Mouse (Mus musculus) ES-Bruce4 (cell line): ENCODE measurements around the gene Tmem62. TPM values are rescaled to one million over a fixed set of nuclear protein-coding genes. Genes with fewer than 3 reads are reported as not detected.

Experiments
- H3K27ac ChIP-seq: 2 replicates; pipeline ENCODE4 v1.5.1; 2012; ENCODE audit warnings: low read length, inconsistent platforms; ENCODE audit not compliant: insufficient read depth
- H3K27me3 ChIP-seq: 2 replicates; pipeline ENCODE4 v1.6.1; 2012; ENCODE audit warnings: mild to moderate bottlenecking, low read length, inconsistent platforms; ENCODE audit not compliant: control insufficient read depth, poor library complexity, insufficient read depth, severe bottlenecking
- H3K36me3 ChIP-seq: 2 replicates; pipeline ENCODE4 v1.6.1; 2012; ENCODE audit warnings: inconsistent platforms, mild to moderate bottlenecking, low read length, moderate library complexity; ENCODE audit not compliant: control insufficient read depth, poor library complexity, insufficient read depth, severe bottlenecking
- H3K4me1 ChIP-seq: one replicate; pipeline ENCODE4 v1.8.1; 2011; ENCODE audit warnings: low read length; ENCODE audit not compliant: control insufficient read depth, insufficient read depth
- H3K4me3 ChIP-seq: 2 replicates; pipeline ENCODE4 v1.5.1; 2011; ENCODE audit warnings: low read depth, mild to moderate bottlenecking, low read length
- H3K9ac ChIP-seq: 2 replicates; pipeline ENCODE4 v1.6.1; 2012; ENCODE audit warnings: low read depth, mild to moderate bottlenecking, inconsistent platforms; ENCODE audit not compliant: poor library complexity, severe bottlenecking
- H3K9me3 ChIP-seq: replicated peaks from 2 replicates; pipeline ENCODE4 v1.6.1; 2012; ENCODE audit warnings: mild to moderate bottlenecking, low read length, inconsistent platforms; ENCODE audit not compliant: control insufficient read depth, poor library complexity, insufficient read depth, severe bottlenecking
- CTCF ChIP-seq: IDR thresholded peaks from one replicate; pipeline ENCODE4 v1.8.1; 2011; ENCODE audit warnings: low read depth, low read length
- EP300 ChIP-seq: IDR thresholded peaks from 2 replicates; pipeline ENCODE4 v1.6.1; 2011; ENCODE audit warnings: low read depth, low read length; ENCODE audit not compliant: insufficient read depth
- POLR2A ChIP-seq: IDR thresholded peaks from one replicate; pipeline ENCODE4 v1.8.1; 2011; ENCODE audit warnings: low read length; ENCODE audit not compliant: insufficient read depth
- polyA plus RNA-seq: library from polyadenylated mRNA; stranded (reverse); fragments of >200 nt; gene quantifications from 2 replicates; pipeline ENCODE4 v1.2.4, GENCODE M21; 2011; ENCODE audit warnings: low read depth; ENCODE audit not compliant: missing spikeins, insufficient read depth, insufficient read length

Tmem62 gene
- polyA plus RNA-seq, result 4.0 and 9.5 TPM in 2 replicates

GRCm38 (mm10) chr2:120976990-120977925, at the start of gene Tmem62:
Gene Tmem62, plus strand, starts transcription at chr2:120977017.
- H3K4me3 ChIP-seq, result peak within 1 kb of the TSS; percentile 87
- no peak within 1 kb of the TSS for H3K27ac ChIP-seq
- no peaks in the 10 kb centered on the region for H3K4me1 ChIP-seq
- no peaks in the 10 kb centered on the region for H3K36me3 ChIP-seq
- H3K9me3 ChIP-seq, result no peaks in the 10 kb centered on the region
- TF ChIP-seq CTCF, result no peak
- no peak for TF ChIP-seq POLR2A
- no peak for TF ChIP-seq EP300
- no peaks in the 10 kb centered on the region for H3K27me3 ChIP-seq
- peak within 1 kb of the TSS; percentile 77 for H3K9ac ChIP-seq

- Histone ChIP-seq H3K9ac (no peak overlapping the region), H3K4me3 (no peak overlapping the region), H3K36me3 (peaks cover 2% of the 10 kb centered on the region), H3K9me3 (no peaks in the 10 kb centered on the region), H3K27ac (no peak overlapping the region), H3K27me3 (no peaks in the 10 kb centered on the region), H3K4me1 (no peaks in the 10 kb centered on the region)
- no peak for TF ChIP-seq EP300
- no peak for TF ChIP-seq CTCF
- no peak for TF ChIP-seq POLR2A
Observed at GRCm38 (mm10) chr2:120933038-120933437, 43.8 kb upstream of the Tmem62 start.

GRCm38 (mm10) chr2:120951208-120951607, 25.6 kb upstream of the Tmem62 start:
- Histone ChIP-seq H3K4me1 (no peaks in the 10 kb centered on the region), H3K9me3 (no peaks in the 10 kb centered on the region), H3K9ac (no peak overlapping the region), H3K4me3 (no peak overlapping the region), H3K27ac (no peak overlapping the region), H3K27me3 (no peaks in the 10 kb centered on the region), H3K36me3 (no peaks in the 10 kb centered on the region)
- TF ChIP-seq EP300, result no peak
- TF ChIP-seq POLR2A, result no peak
- TF ChIP-seq CTCF, result no peak

GRCm38 (mm10) chr2:120952176-120952938, 24.5 kb upstream of the Tmem62 start:
- no peak overlapping the region for H3K27ac ChIP-seq
- TF ChIP-seq CTCF (no peak), EP300 (no peak), POLR2A (no peak)
- no peaks in the 10 kb centered on the region for H3K27me3 ChIP-seq
- no peak overlapping the region for H3K9ac ChIP-seq
- H3K9me3 ChIP-seq, result no peaks in the 10 kb centered on the region
- H3K4me3 ChIP-seq, result no peak overlapping the region
- no peaks in the 10 kb centered on the region for H3K4me1 ChIP-seq
- H3K36me3 ChIP-seq, result no peaks in the 10 kb centered on the region

- Histone ChIP-seq H3K4me1 (no peaks in the 10 kb centered on the region), H3K27me3 (no peaks in the 10 kb centered on the region), H3K27ac (no peak overlapping the region), H3K36me3 (0 out of 2 replicates have a peak, but pooled peaks cover 2% of the 10 kb centered on the region), H3K9ac (no peak overlapping the region), H3K4me3 (no peak overlapping the region), H3K9me3 (no peaks in the 10 kb centered on the region)
- TF ChIP-seq CTCF (no peak), POLR2A (no peak), EP300 (no peak)
Observed at GRCm38 (mm10) chr2:120959363-120959762, 17.5 kb upstream of the Tmem62 start.
